Mouse (Mus musculus): Measurements from ENCODE around the gene Alad.

GRCm38 (mm10) chr4:62514995-62515394 is 4.7 kb downstream of the Alad start:
- TF ChIP-seq CTCF (IDR thresholded peaks at IDR 0.05; ENCODE audit: low read depth) (no peak), EP300 (IDR thresholded peaks at IDR 0.05; ENCODE audit: low read depth) (no peak)
